Mouse (Mus musculus) hindbrain, postnatal 0 days (tissue): Measurements from ENCODE around the gene Mctp1. TPM values are rescaled to one million over a fixed set of nuclear protein-coding genes. Genes with fewer than 3 reads are reported as not detected.
A peak's percentile ranks its signal among the peaks of the same experiment; 100 is the strongest.

ENCODE experiments used
- ATAC-seq: fragments of 200-750 bp; cut with Nextera tagmentation; 2 replicates; pipeline ENCODE4 v1.8.0; 2017; ENCODE audit warnings: mild to moderate bottlenecking, moderate TSS enrichment, moderate library complexity
- DNase-seq: peaks from one replicate; pipeline ENCODE4 v3.0.0-alpha.2; 2015; ENCODE audit warnings: low spot score
- H3K27ac ChIP-seq: fragments of 300-500 bp; sonication (generic); 2 replicates; pipeline ENCODE4 v1.5.1; 2014; ENCODE audit warnings: mild to moderate bottlenecking
- H3K27me3 ChIP-seq: fragments of 300-500 bp; sonication (generic); 2 replicates; pipeline ENCODE4 v1.6.1; 2014; ENCODE audit warnings: low read length, mixed read lengths; ENCODE audit not compliant: insufficient read depth
- H3K36me3 ChIP-seq: fragments of 300-500 bp; sonication (generic); 2 replicates; pipeline ENCODE4 v1.6.1; 2014; ENCODE audit warnings: low read length, mixed read lengths; ENCODE audit not compliant: insufficient read depth
- H3K4me1 ChIP-seq: fragments of 300-500 bp; sonication (generic); 2 replicates; pipeline ENCODE4 v1.6.1; 2014; ENCODE audit warnings: antibody characterized with exemption, low read length, mixed read lengths; ENCODE audit not compliant: insufficient read depth
- H3K4me2 ChIP-seq: fragments of 300-500 bp; sonication (generic); 2 replicates; pipeline ENCODE4 v1.6.1; 2014; ENCODE audit warnings: low read depth, mild to moderate bottlenecking, low read length, moderate library complexity, mixed read lengths
- H3K4me3 ChIP-seq: fragments of 300-500 bp; sonication (generic); 2 replicates; pipeline ENCODE4 v1.5.1; 2014; ENCODE audit warnings: low read length
- H3K9ac ChIP-seq: fragments of 300-500 bp; sonication (generic); replicated peaks from 2 replicates; pipeline ENCODE4 v1.6.1; 2014; ENCODE audit warnings: mild to moderate bottlenecking, low read length, moderate library complexity, mixed read lengths
- H3K9me3 ChIP-seq: fragments of 300-500 bp; sonication (generic); 2 replicates; pipeline ENCODE4 v1.6.1; 2016; ENCODE audit warnings: low read length, mixed read lengths
- CTCF ChIP-seq: IDR thresholded peaks from 2 replicates; pipeline ENCODE4 v1.5.1; 2016; ENCODE audit warnings: antibody characterized with exemption, control low read depth, low read depth
- WGBS: fragments of 180-500 bp; shearing (Covaris S2); extraction: QIAGEN DNeasy Blood & Tissue Kit; methylation state at CpG from one replicate; pipeline ENCODE4 v1.1.7; 2014; 5-methylcytosine and 5-hydroxymethylcytosine counted together
- polyA plus RNA-seq: library from polyadenylated mRNA; unstranded; fragments of >200 nt; fragmentation: Nextera tagmentation; extraction: Ambion mirVana; gene quantifications from 2 replicates; pipeline ENCODE4 v1.2.1, GENCODE M21; 2015
- total RNA-seq: library from RNA; depleted of rRNA; stranded (reverse); fragments of >200 nt; gene quantifications from 2 replicates; pipeline ENCODE4 v1.2.3, GENCODE M21; 2014

The Mctp1 gene
- total and polyA plus RNA-seq, 2 experiments from 2014 or later: 4.9 to 8.3 TPM

DNA sequence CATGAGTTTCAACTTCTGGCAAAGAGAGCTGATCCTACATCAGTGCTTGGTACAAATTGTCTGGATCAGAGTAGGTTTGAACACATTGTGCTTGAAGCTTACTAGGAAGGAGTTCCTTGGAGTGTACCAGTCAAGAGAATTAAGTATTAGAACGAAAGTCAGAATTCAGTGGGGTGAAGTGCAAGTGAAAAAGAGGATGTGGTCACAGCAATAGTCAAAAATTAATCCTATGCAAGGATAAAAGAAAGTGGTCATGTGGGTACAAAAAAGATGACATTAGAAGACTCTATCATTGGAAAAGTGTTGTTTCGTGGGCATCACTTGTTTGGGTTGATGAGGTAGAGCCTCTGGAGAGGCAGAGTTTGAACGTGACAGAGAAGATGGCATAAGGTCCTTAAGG is 8.8 kb downstream of the Mctp1 start:
- Histone ChIP-seq H3K4me2 (no peak overlapping the region), H3K4me3 (no peak overlapping the region), H3K27ac (no peak overlapping the region), H3K36me3 (no peaks in the 10 kb centered on the region), H3K4me1 (no peaks in the 10 kb centered on the region), H3K27me3 (no peaks in the 10 kb centered on the region), H3K9ac (no peak overlapping the region), H3K9me3 (no peaks in the 10 kb centered on the region)
- no peak for ATAC-seq
- 91% methylated on average over 3 of the region's 3 CpGs for WGBS
- no peak for TF ChIP-seq CTCF
- DNase-seq: no peak

DNA sequence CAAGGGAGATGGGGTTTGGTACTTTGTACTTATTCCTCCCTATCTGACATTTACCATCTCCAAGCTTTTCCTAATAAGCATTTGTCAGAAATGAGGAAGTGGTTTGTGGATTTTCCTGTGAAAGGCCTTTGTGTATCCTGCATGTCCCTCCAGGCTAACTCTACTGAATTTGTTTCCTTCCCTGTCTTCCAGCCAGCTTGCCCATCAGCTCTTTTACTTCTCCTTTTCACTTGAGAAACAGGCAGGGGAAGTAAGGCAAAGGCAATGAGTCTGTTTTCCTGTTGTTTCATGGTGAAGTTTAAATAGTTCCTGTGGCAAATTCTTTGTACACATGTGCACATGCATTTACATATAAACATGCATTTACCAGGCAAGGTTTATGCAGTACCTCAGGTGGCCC is 11.6 kb downstream of the Mctp1 start:
- H3K9me3 ChIP-seq: no peaks in the 10 kb centered on the region
- H3K9ac ChIP-seq: no peak overlapping the region
- no peak for ATAC-seq
- TF ChIP-seq CTCF: no peak
- no peak overlapping the region for H3K27ac ChIP-seq
- no peaks in the 10 kb centered on the region for H3K36me3 ChIP-seq
- DNase-seq: no peak
- no peaks in the 10 kb centered on the region for H3K4me1 ChIP-seq
- no peak overlapping the region for H3K4me2 ChIP-seq
- H3K27me3 ChIP-seq: no peaks in the 10 kb centered on the region
- no peak overlapping the region for H3K4me3 ChIP-seq

DNA sequence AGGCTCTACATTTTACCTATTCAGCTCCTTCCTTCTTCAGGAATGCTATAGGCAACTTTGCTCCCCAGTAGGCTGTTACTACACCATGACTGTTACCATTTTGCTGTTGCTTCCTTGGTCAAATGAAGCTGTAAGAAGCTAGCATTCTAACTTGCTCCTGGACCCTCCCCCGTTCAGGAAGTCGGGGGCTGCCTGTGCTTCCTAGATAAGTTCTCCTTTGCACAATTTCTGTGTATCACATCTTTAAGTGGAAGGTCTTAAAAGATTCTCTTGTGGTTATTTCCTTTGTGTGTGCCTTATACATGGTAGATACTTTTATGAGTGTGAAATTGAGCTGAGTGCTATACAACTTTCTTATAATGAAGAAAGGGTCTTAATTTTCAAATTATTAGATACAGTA is 25.0 kb downstream of the Mctp1 start:
- Histone ChIP-seq H3K9me3 (no peaks in the 10 kb centered on the region), H3K27me3 (no peaks in the 10 kb centered on the region), H3K27ac (no peak overlapping the region), H3K4me1 (no peaks in the 10 kb centered on the region), H3K36me3 (no peaks in the 10 kb centered on the region), H3K4me3 (no peak overlapping the region), H3K4me2 (no peak overlapping the region), H3K9ac (no peak overlapping the region)
- ATAC-seq (no peak), DNase-seq (no peak)
- TF ChIP-seq CTCF: no peak
- WGBS: 83% methylated on average over 2 of the region's 2 CpGs

DNA sequence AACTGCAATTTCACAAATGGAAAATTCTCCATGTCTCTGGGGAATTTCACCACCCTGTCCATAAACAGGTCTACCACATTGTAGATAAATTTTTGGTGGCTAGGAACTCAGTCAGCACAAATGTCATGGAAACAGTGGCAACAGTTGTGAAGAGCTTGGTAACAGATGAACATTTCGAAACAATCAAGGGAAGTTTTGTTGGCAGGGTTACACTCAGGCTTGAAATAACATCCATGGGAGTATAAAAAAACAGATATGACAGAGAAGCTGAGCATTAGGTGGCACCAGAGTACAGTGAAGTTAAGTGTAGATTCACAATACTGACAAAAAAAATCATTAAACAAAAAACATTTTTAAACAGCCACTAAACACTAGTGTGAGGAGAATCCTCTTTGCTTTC is 26.3 kb downstream of the Mctp1 start:
- WGBS: 75% methylated on average over 1 of the region's 1 CpGs
- no peak for TF ChIP-seq CTCF
- no peak for DNase-seq
- H3K36me3 ChIP-seq: no peaks in the 10 kb centered on the region
- no peaks in the 10 kb centered on the region for H3K27me3 ChIP-seq
- H3K9ac ChIP-seq: no peak overlapping the region
- no peak overlapping the region for H3K4me2 ChIP-seq
- no peak overlapping the region for H3K27ac ChIP-seq
- H3K4me3 ChIP-seq: no peak overlapping the region
- no peak for ATAC-seq
- no peaks in the 10 kb centered on the region for H3K4me1 ChIP-seq
- no peaks in the 10 kb centered on the region for H3K9me3 ChIP-seq

DNA sequence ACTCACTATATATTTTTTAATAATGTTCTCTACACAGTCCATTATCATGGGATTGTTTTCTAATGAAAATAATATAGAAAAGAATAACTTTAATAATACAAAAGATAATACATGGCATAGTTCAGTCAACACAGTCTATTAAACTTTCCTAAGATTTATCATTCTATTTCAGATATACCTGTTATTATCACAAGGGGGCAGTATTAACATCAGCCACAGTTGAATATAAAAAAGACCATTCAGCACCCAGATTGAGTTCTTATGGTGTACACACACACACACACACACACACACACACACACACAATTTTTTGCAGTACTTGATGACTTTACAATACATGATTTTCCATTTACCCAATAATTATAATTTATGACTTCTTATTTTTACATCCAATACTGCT is 31.0 kb downstream of the Mctp1 start:
- Histone ChIP-seq H3K4me3 (no peak overlapping the region), H3K9me3 (no peaks in the 10 kb centered on the region), H3K36me3 (no peaks in the 10 kb centered on the region), H3K9ac (no peak overlapping the region), H3K27ac (no peak overlapping the region), H3K4me2 (no peak overlapping the region), H3K27me3 (no peaks in the 10 kb centered on the region), H3K4me1 (no peaks in the 10 kb centered on the region)
- peak; percentile 23; the same call in 1 of the 2 replicates for TF ChIP-seq CTCF
- ATAC-seq (no peak), DNase-seq (no peak)

DNA sequence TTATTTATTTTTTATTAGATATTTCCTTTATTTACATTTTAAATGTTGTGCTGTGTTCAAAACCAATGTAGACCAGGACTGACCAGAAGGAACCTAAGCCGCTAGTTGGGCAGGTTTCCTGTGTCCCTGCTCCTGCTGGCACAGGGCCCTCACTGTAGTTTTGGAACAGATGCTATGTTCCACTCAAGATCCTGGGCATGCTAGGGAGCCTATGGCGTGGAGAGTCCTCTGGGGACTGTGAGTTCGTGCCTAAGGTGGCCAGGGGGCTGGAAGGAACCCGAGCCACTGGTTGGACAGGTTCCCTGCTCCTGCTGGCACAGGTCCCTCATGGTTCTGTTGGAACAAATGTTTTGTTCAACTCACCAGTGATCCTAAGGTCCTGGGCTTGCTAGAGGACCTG is 35.8 kb downstream of the Mctp1 start:
- ATAC-seq (no peak), DNase-seq (no peak)
- H3K9me3 ChIP-seq: no peaks in the 10 kb centered on the region
- no peak overlapping the region for H3K4me2 ChIP-seq
- H3K27me3 ChIP-seq: no peaks in the 10 kb centered on the region
- H3K36me3 ChIP-seq: no peaks in the 10 kb centered on the region
- no peak for TF ChIP-seq CTCF
- no peaks in the 10 kb centered on the region for H3K4me1 ChIP-seq
- 60% methylated on average over 4 of the region's 4 CpGs for WGBS
- H3K4me3 ChIP-seq: no peak overlapping the region
- no peak overlapping the region for H3K9ac ChIP-seq
- no peak overlapping the region for H3K27ac ChIP-seq

DNA sequence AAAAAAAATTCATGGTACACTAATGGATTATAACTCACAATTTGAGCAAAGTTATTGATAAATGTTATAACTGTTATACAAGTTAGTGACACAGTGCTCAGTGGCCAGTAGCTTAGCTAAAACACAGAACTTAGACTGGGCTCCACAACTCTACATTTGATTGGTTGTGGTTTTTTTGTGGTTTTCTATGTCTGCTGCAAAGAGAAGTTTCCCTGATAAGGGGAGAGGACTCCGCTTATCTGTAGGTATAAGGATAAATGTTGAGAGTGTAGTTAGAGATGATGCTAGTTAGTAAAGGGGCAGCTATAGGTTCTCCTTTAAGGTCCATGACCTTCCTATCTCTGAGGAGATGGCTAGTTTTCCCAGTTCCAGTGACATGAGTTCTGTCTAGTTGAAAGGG is 36.7 kb downstream of the Mctp1 start:
- Histone ChIP-seq H3K27me3 (no peaks in the 10 kb centered on the region), H3K9me3 (no peaks in the 10 kb centered on the region), H3K4me2 (no peak overlapping the region), H3K4me1 (no peaks in the 10 kb centered on the region), H3K27ac (no peak overlapping the region), H3K4me3 (no peak overlapping the region), H3K36me3 (no peaks in the 10 kb centered on the region), H3K9ac (no peak overlapping the region)
- no peak for ATAC-seq
- no peak for DNase-seq
- no peak for TF ChIP-seq CTCF
- 98% methylated on average over 1 of the region's 1 CpGs for WGBS
